Mouse (Mus musculus) activated CD4-positive, CD25-positive, alpha-beta regulatory T cell, adult 9 weeks (primary cell): ENCODE data around the gene Mtg1. TPM values are rescaled to one million over a fixed set of nuclear protein-coding genes. Genes with fewer than 3 reads are reported as not detected.

Experiments used
- polyA plus RNA-seq: library from polyadenylated mRNA; unstranded; fragments of 100-300 nt; shearing (Covaris generic); gene quantifications from one replicate; pipeline ENCODE4 v1.2.1, GENCODE M21; 2017

Gene Mtg1
- 30.8 TPM for polyA plus RNA-seq

GRCm38 (mm10) chr7:140137135-140138020, at the start of gene Mtg1:
Gene Mtg1 (plus strand): TSS chr7:140137564.

GRCm38 (mm10) chr7:140092924-140093528, 44.3 kb upstream of the Mtg1 start, which contains the start of gene Prap1:
Gene Prap1 (plus strand): TSS chr7:140093395.

GRCm38 (mm10) chr7:140101993-140102860, 35.1 kb upstream of the Mtg1 start, which contains the start of gene Fuom:
Gene Fuom (minus strand): TSS chr7:140102441.

GRCm38 (mm10) chr7:140115583-140116328, 21.6 kb upstream of the Mtg1 start, which contains the start of gene Paox:
Gene Paox (plus strand): TSS chr7:140115799.

GRCm38 (mm10) chr7:140116329-140117054, 20.9 kb upstream of the Mtg1 start, which contains the start of gene Echs1:
Gene Echs1 (minus strand): TSS chr7:140116476.

GRCm38 (mm10) chr7:140154218-140154927, 17.0 kb downstream of the Mtg1 start, which contains the start of gene Sprn:
Gene Sprn (minus strand): TSS chr7:140154877.

GRCm38 (mm10) chr7:140164664-140165063, 27.3 kb downstream of the Mtg1 start, which contains the start of gene Olfr522:
Gene Olfr522 (minus strand): TSS chr7:140164764.

GRCm38 (mm10) chr7:140172936-140173335, 35.6 kb downstream of the Mtg1 start, which contains the start of gene Olfr523:
Gene Olfr523 (plus strand): TSS chr7:140173217.

Other genes with a start within 250 kb of the Mtg1 start
- 0.53 TPM for gene Kndc1, start 242.9 kb upstream of the Mtg1 start, polyA plus RNA-seq
- gene Utf1, start 193.8 kb upstream of the Mtg1 start, polyA plus RNA-seq, result 4.1 TPM
- 0.24 TPM for gene 6430531B16Rik, start 158.8 kb upstream of the Mtg1 start, polyA plus RNA-seq
- 18.0 TPM for gene Adam8, start 145.0 kb upstream of the Mtg1 start, polyA plus RNA-seq
- gene Zfp511, start 101.2 kb upstream of the Mtg1 start, polyA plus RNA-seq, result 66.2 TPM
- gene Tubgcp2, start 100.9 kb upstream of the Mtg1 start, polyA plus RNA-seq, result 34.2 TPM
- not detected for gene Msx3, start 88.5 kb upstream of the Mtg1 start, polyA plus RNA-seq
- gene Caly, start 55.0 kb upstream of the Mtg1 start, polyA plus RNA-seq, result not detected
- not detected for gene Prap1, start 44.2 kb upstream of the Mtg1 start, polyA plus RNA-seq
- 12.2 TPM for gene Fuom, start 35.1 kb upstream of the Mtg1 start, polyA plus RNA-seq
- 3.5 TPM for gene Paox, start 21.8 kb upstream of the Mtg1 start, polyA plus RNA-seq
- gene Echs1, start 21.1 kb upstream of the Mtg1 start, polyA plus RNA-seq, result 60.8 TPM
- gene Sprn, start 17.3 kb downstream of the Mtg1 start, polyA plus RNA-seq, result not detected
- not detected for gene Olfr522, start 27.2 kb downstream of the Mtg1 start, polyA plus RNA-seq
- gene Olfr523, start 35.7 kb downstream of the Mtg1 start, polyA plus RNA-seq, result not detected
- not detected for gene Olfr524, start 68.4 kb downstream of the Mtg1 start, polyA plus RNA-seq
- gene Cd163l1, start 80.7 kb downstream of the Mtg1 start, polyA plus RNA-seq, result not detected
- gene 5830411N06Rik, start 109.7 kb downstream of the Mtg1 start, polyA plus RNA-seq, result 0.56 TPM
- not detected for gene Olfr525, start 183.3 kb downstream of the Mtg1 start, polyA plus RNA-seq
- not detected for gene Olfr527, start 196.5 kb downstream of the Mtg1 start, polyA plus RNA-seq
- 0.27 TPM for gene Olfr60, start 224.1 kb downstream of the Mtg1 start, polyA plus RNA-seq
- not detected for gene Olfr530, start 238.8 kb downstream of the Mtg1 start, polyA plus RNA-seq